Mouse (Mus musculus) adrenal gland, postnatal 0 days (tissue): ENCODE data around the gene Bex3. TPM values are rescaled to one million over a fixed set of nuclear protein-coding genes. Genes with fewer than 3 reads are reported as not detected.

Experiments used
- polyA plus RNA-seq: library from polyadenylated mRNA; unstranded; fragments of >200 nt; fragmentation: Nextera tagmentation; extraction: Ambion mirVana; gene quantifications from 2 replicates; pipeline ENCODE4 v1.2.1, GENCODE M21; 2015

Gene Bex3
- 495 and 530 TPM in 2 replicates for polyA plus RNA-seq

GRCm38 (mm10) chrX:136269743-136270392 is at the start of gene Bex3:
TSS of gene Bex3 (plus strand) at chrX:136270253.

GRCm38 (mm10) chrX:136244574-136245229 is 25.4 kb upstream of the Bex3 start, which contains the start of gene Tceal9:
TSS of gene Tceal9 (plus strand) at chrX:136245079.

Other genes with a start within 250 kb of the Bex3 start
- 15.7 and 25.3 TPM in 2 replicates for gene Arxes1, start 236.9 kb upstream of the Bex3 start, polyA plus RNA-seq
- 154 and 234 TPM in 2 replicates for gene Bex2, start 202.0 kb upstream of the Bex3 start, polyA plus RNA-seq
- 0.04 and 0.05 TPM in 2 replicates for gene Nxf3, start 185.0 kb upstream of the Bex3 start, polyA plus RNA-seq
- 52.0 and 61.1 TPM in 2 replicates for gene Bex4, start 131.3 kb upstream of the Bex3 start, polyA plus RNA-seq
- 203 and 215 TPM in 2 replicates for gene Tceal8, start 97.9 kb upstream of the Bex3 start, polyA plus RNA-seq
- 1.7 and 2.4 TPM in 2 replicates for gene Tceal5, start 66.4 kb upstream of the Bex3 start, polyA plus RNA-seq
- 2.2 and 8.4 TPM in 2 replicates for gene Tceal7, start 55.5 kb upstream of the Bex3 start, polyA plus RNA-seq
- gene Bex1, start 54.7 kb upstream of the Bex3 start, polyA plus RNA-seq = 44.0 and 56.9 TPM in 2 replicates
- 1,686 and 1,768 TPM in 2 replicates for gene Tceal9, start 25.2 kb upstream of the Bex3 start, polyA plus RNA-seq
- not detected in 2 replicates for gene Kir3dl1, start 247.7 kb downstream of the Bex3 start, polyA plus RNA-seq